Mouse (Mus musculus): ENCODE data around the gene Cpeb4.

GRCm38 (mm10) chr11:31949331-31949785 lies 77.3 kb downstream of the Cpeb4 start:
- peak; percentile 83 for TF ChIP-seq CTCF (IDR thresholded peaks at IDR 0.05)
- no peak for TF ChIP-seq EP300 (IDR thresholded peaks at IDR 0.05)
